Comparison of ENCODE assay signal across 17 mouse cellular contexts in genomic region chr7:43483236-43483635, GRCm38 (mm10). TPM values are rescaled to one million over a fixed set of nuclear protein-coding genes. Genes with fewer than 3 reads are reported as not detected.
DNase-seq lines count a peak whose midpoint lies in the region; ATAC-seq lines count a peak whose summit lies in the region.
"Had no signal": no experiment of that assay in that cellular context is flagged by ENCODE, and none has a peak within 500 bp of the region (broad histone marks: within the 10 kb centered on the region; RNA-seq: fewer than 3 reads in every experiment).

No protein-coding gene starts in this region.

- H3K4me2 ChIP-seq in liver, embryonic 11.5 days: no peak overlapping the region
- H3K4me2 ChIP-seq in embryonic facial prominence, embryonic 14.5 days (ENCODE audit: low read depth, low read length): no peak overlapping the region
- H3K4me2 ChIP-seq: forebrain, embryonic 13.5 days; liver, embryonic 15.5 days; midbrain, embryonic 13.5 days had no signal

- ATAC-seq in liver, embryonic 11.5 days (replicated peaks; ENCODE audit: low FRiP score): no peak
- ATAC-seq in embryonic facial prominence, embryonic 14.5 days (ENCODE audit: low read depth): no peak
- ATAC-seq in megakaryocyte, adult 5-6 weeks (ENCODE audit: poor library complexity, severe bottlenecking): no peak
- ATAC-seq: midbrain, embryonic 13.5 days had no signal

- DNase-seq in adrenal gland, postnatal 36 days: peak; percentile 29 to 54
- no peak for DNase-seq in adrenal gland, adult 8-10 months
- DNase-seq in liver (peak; percentile 15), ES-CJ7 (ENCODE audit: low read depth, low spot score) (peak; percentile 35)
- DNase-seq in liver, embryonic 11.5 days (ENCODE audit: low spot score): no peak
- DNase-seq in embryonic facial prominence, embryonic 14.5 days (ENCODE audit: low spot score): peak; percentile 26
- no peak for DNase-seq in gastrocnemius, postnatal 10 days
- DNase-seq: gastrocnemius, postnatal 36 days had no signal

- 9% methylated on average over 10 of the region's 10 CpGs for WGBS in liver, embryonic 11.5 days
- WGBS in embryonic facial prominence, embryonic 14.5 days: 10% methylated on average over 10 of the region's 10 CpGs

- no peaks in the 10 kb centered on the region for H3K36me3 ChIP-seq in liver, embryonic 11.5 days (ENCODE audit: control insufficient read depth, insufficient read depth, low read length)
- no peaks in the 10 kb centered on the region for H3K36me3 ChIP-seq in embryonic facial prominence, embryonic 14.5 days (ENCODE audit: control insufficient read depth, insufficient read depth, low read length)
- H3K36me3 ChIP-seq: liver, embryonic 15.5 days had no signal

- H3K9ac ChIP-seq in liver, embryonic 11.5 days (ENCODE audit: low read depth, low read length): no peak overlapping the region
- H3K9ac ChIP-seq in embryonic facial prominence, embryonic 14.5 days (ENCODE audit: low read depth, low read length): no peak overlapping the region
- H3K9ac ChIP-seq: forebrain, embryonic 13.5 days; liver, embryonic 15.5 days; midbrain, embryonic 13.5 days had no signal

- H3K4me3 ChIP-seq in liver, embryonic 11.5 days (ENCODE audit: low read depth, low read length): no peak overlapping the region
- H3K4me3 ChIP-seq in embryonic facial prominence, embryonic 14.5 days (ENCODE audit: low read depth, low read length): no peak overlapping the region
- H3K4me3 ChIP-seq: forebrain, embryonic 13.5 days; liver, embryonic 15.5 days; midbrain, embryonic 13.5 days had no signal

- H3K4me1 ChIP-seq in liver, embryonic 11.5 days (replicated peaks; ENCODE audit: control insufficient read depth, insufficient read depth, low read length): no peaks in the 10 kb centered on the region
- no peaks in the 10 kb centered on the region for H3K4me1 ChIP-seq in embryonic facial prominence, embryonic 14.5 days (ENCODE audit: control insufficient read depth, insufficient read depth, low read length)
- H3K4me1 ChIP-seq: liver, embryonic 15.5 days had no signal

- no peak overlapping the region for H3K27ac ChIP-seq in liver, embryonic 11.5 days (ENCODE audit: low read depth, low read length)
- no peak overlapping the region for H3K27ac ChIP-seq in embryonic facial prominence, embryonic 14.5 days (replicated peaks; ENCODE audit: low read depth, low read length)
- H3K27ac ChIP-seq: forebrain, embryonic 13.5 days; liver, embryonic 15.5 days; midbrain, embryonic 13.5 days; stomach, postnatal 0 days had no signal

- no peaks in the 10 kb centered on the region for H3K9me3 ChIP-seq in liver, embryonic 11.5 days (ENCODE audit: control insufficient read depth, low read length)
- H3K9me3 ChIP-seq in embryonic facial prominence, embryonic 14.5 days (ENCODE audit: control insufficient read depth, low read length): no peaks in the 10 kb centered on the region
- H3K9me3 ChIP-seq: forebrain, embryonic 13.5 days; liver, embryonic 15.5 days; midbrain, embryonic 13.5 days had no signal

- H3K27me3 ChIP-seq in liver, embryonic 11.5 days (replicated peaks; ENCODE audit: control insufficient read depth, insufficient read depth, low read length): peaks cover 1% of the 10 kb centered on the region
- H3K27me3 ChIP-seq in embryonic facial prominence, embryonic 14.5 days (replicated peaks; ENCODE audit: control insufficient read depth, insufficient read depth, low read length): no peaks in the 10 kb centered on the region

RNA-seq across cellular contexts. Expression of gene Iglon5, which starts 6.6 kb away (rescaled TPM):
- total RNA-seq in adrenal gland, postnatal 36 days (2021): 1 to 10 TPM; 1.3 to 1.5 TPM
- 1 to 10 TPM; 2.9 to 4.8 (median 3.6) TPM for total RNA-seq in adrenal gland, adult 8-10 months (2022)
- polyA plus RNA-seq in liver, embryonic 11.5 days (2014; fragmentation: Nextera tagmentation; extraction: Ambion mirVana): 0.16 and 0.25 TPM in 2 replicates
- polyA plus RNA-seq in embryonic facial prominence, embryonic 14.5 days (2014; fragmentation: Nextera tagmentation; extraction: Ambion mirVana): 0.56 and 0.75 TPM in 2 replicates
- total RNA-seq in gastrocnemius, postnatal 10 days (2021): 1 to 10 TPM; 1.2 to 1.3 TPM
- total RNA-seq in megakaryocyte, adult 5-6 weeks (2015): not detected in 2 replicates
- not detected in 2 replicates for total RNA-seq in megakaryocyte, adult 5-6 weeks (2017)
- polyA plus RNA-seq: liver, embryonic 15.5 days had no signal

RNA-seq across cellular contexts. Expression of gene Vsig10l, which starts 20.3 kb away (rescaled TPM):
- 1 to 10 TPM; 1.5 to 1.7 TPM for total RNA-seq in adrenal gland, postnatal 36 days (2021)
- 1 to 10 TPM; 1.3 to 4.3 (median 3.1) TPM for total RNA-seq in adrenal gland, adult 8-10 months (2022)
- 1.1 and 1.9 TPM in 2 replicates for polyA plus RNA-seq in liver, embryonic 11.5 days (2014; fragmentation: Nextera tagmentation; extraction: Ambion mirVana)
- 3.1 and 3.8 TPM in 2 replicates for polyA plus RNA-seq in embryonic facial prominence, embryonic 14.5 days (2014; fragmentation: Nextera tagmentation; extraction: Ambion mirVana)
- 1 to 10 TPM; 1.4 to 3.8 TPM for total RNA-seq in gastrocnemius, postnatal 10 days (2021)
- 2.9 and 3.1 TPM in 2 replicates for total RNA-seq in megakaryocyte, adult 5-6 weeks (2015)
- 2.7 and 4.5 TPM in 2 replicates for total RNA-seq in megakaryocyte, adult 5-6 weeks (2017)

RNA-seq across cellular contexts. Expression of gene 4931406B18Rik, which starts 22.5 kb away (rescaled TPM):
- total RNA-seq in adrenal gland, postnatal 36 days (2021): not detected
- total RNA-seq in adrenal gland, adult 8-10 months (2022): not detected
- polyA plus RNA-seq in liver, embryonic 11.5 days (2014; fragmentation: Nextera tagmentation; extraction: Ambion mirVana): not detected in 2 replicates
- not detected in 2 replicates for polyA plus RNA-seq in embryonic facial prominence, embryonic 14.5 days (2014; fragmentation: Nextera tagmentation; extraction: Ambion mirVana)
- total RNA-seq in gastrocnemius, postnatal 10 days (2021): not detected
- total RNA-seq in megakaryocyte, adult 5-6 weeks (2015): not detected in 2 replicates
- not detected in 2 replicates for total RNA-seq in megakaryocyte, adult 5-6 weeks (2017)
- total RNA-seq: gastrocnemius, postnatal 36 days; heart, postnatal 14 days; left cerebral cortex, adult 8-10 months had no signal
- polyA plus RNA-seq: C2C12; forebrain, embryonic 13.5 days; liver, embryonic 15.5 days; small intestine, adult 2 months; stomach, postnatal 0 days had no signal

RNA-seq across cellular contexts. Expression of gene Gm45233, which starts 39.3 kb away (rescaled TPM):
- 1 to 10 TPM in 1 of 2 experiments, not detected in 1; 1.2 TPM for total RNA-seq in adrenal gland, postnatal 36 days (2021)
- total RNA-seq in adrenal gland, adult 8-10 months (2022): 1 to 10 TPM in 1 of 4 experiments, under 1 TPM in 2, not detected in 1; 0.35 to 3.3 (median 0.80) TPM
- polyA plus RNA-seq in liver, embryonic 11.5 days (2014; fragmentation: Nextera tagmentation; extraction: Ambion mirVana): 0.37 TPM in 1 of 2 replicates, not detected in the other
- 0.25 TPM in 1 of 2 replicates, not detected in the other for polyA plus RNA-seq in embryonic facial prominence, embryonic 14.5 days (2014; fragmentation: Nextera tagmentation; extraction: Ambion mirVana)
- total RNA-seq in gastrocnemius, postnatal 10 days (2021): 1 to 10 TPM in 1 of 2 experiments, under 1 TPM in 1; 0.66 to 1.2 TPM
- not detected in 2 replicates for total RNA-seq in megakaryocyte, adult 5-6 weeks (2015)
- total RNA-seq in megakaryocyte, adult 5-6 weeks (2017): 1.8 and 3.1 TPM in 2 replicates
- polyA plus RNA-seq: liver, embryonic 15.5 days had no signal

RNA-seq across cellular contexts. Expression of gene Etfb, which starts 39.4 kb away (rescaled TPM):
- total RNA-seq in adrenal gland, postnatal 36 days (2021): 100 to 1,000 TPM; 504 to 548 TPM
- total RNA-seq in adrenal gland, adult 8-10 months (2022): 100 to 1,000 TPM; 286 to 399 (median 360) TPM
- 369 and 378 TPM in 2 replicates for polyA plus RNA-seq in liver, embryonic 11.5 days (2014; fragmentation: Nextera tagmentation; extraction: Ambion mirVana)
- 298 and 300 TPM in 2 replicates for polyA plus RNA-seq in embryonic facial prominence, embryonic 14.5 days (2014; fragmentation: Nextera tagmentation; extraction: Ambion mirVana)
- 100 to 1,000 TPM; 346 to 421 TPM for total RNA-seq in gastrocnemius, postnatal 10 days (2021)
- total RNA-seq in megakaryocyte, adult 5-6 weeks (2015): 128 and 130 TPM in 2 replicates
- 201 and 203 TPM in 2 replicates for total RNA-seq in megakaryocyte, adult 5-6 weeks (2017)

Comparison
In these comparisons a context has a peak if more than half of its experiments do, and no peak if none do; other contexts are left out.
1. DNase-seq: peak in adrenal gland, postnatal 36 days (2 of 2), liver (single experiment), ES-CJ7 (single experiment) and embryonic facial prominence, embryonic 14.5 days (single experiment); none in adrenal gland, adult 8-10 months (single experiment), liver, embryonic 11.5 days (single experiment) and gastrocnemius, postnatal 10 days (single experiment).